Mouse (Mus musculus) fibroblast of lung, adult 2 months (primary cell): ENCODE results near the gene Tmem211.

Experiments
- DNase-seq: peaks from one replicate; pipeline ENCODE4 v3.0.0-alpha.2; 2011; ENCODE audit warnings: low read depth

Tmem211 gene

GRCm38 (mm10) chr5:113271207-113271811, 44.6 kb downstream of the Tmem211 start:
- no peak for DNase-seq

GRCm38 (mm10) chr5:113275839-113276238, 49.1 kb downstream of the Tmem211 start:
- no peak for DNase-seq

GRCm38 (mm10) chr5:113280138-113280856, 53.6 kb downstream of the Tmem211 start:
- DNase-seq: peak; percentile 31

GRCm38 (mm10) chr5:113281557-113281956, 54.8 kb downstream of the Tmem211 start:
- DNase-seq: no peak

- DNase-seq: no peak
These were observed 57.0 kb downstream of the Tmem211 start for GRCm38 (mm10) chr5:113283726-113284125.

- DNase-seq: no peak
These were observed 58.8 kb downstream of the Tmem211 start for GRCm38 (mm10) chr5:113285541-113285940.

- no peak for DNase-seq
These were observed 59.3 kb downstream of the Tmem211 start for GRCm38 (mm10) chr5:113286048-113286447.

GRCm38 (mm10) chr5:113286591-113287520, 60.1 kb downstream of the Tmem211 start:
- DNase-seq: no peak

- DNase-seq: no peak
These were observed 61.1 kb downstream of the Tmem211 start for GRCm38 (mm10) chr5:113287762-113288161.

GRCm38 (mm10) chr5:113288490-113288889, 61.8 kb downstream of the Tmem211 start:
- DNase-seq: no peak
